Mouse (Mus musculus) layer of hippocampus, adult 9-10 months (tissue): ENCODE results near the gene Cmc1.

Experiments used
- DNase-seq: peaks from one replicate; pipeline ENCODE4 v3.0.0; 2022; ENCODE audit warnings: low spot score

Cmc1 gene

DNA sequence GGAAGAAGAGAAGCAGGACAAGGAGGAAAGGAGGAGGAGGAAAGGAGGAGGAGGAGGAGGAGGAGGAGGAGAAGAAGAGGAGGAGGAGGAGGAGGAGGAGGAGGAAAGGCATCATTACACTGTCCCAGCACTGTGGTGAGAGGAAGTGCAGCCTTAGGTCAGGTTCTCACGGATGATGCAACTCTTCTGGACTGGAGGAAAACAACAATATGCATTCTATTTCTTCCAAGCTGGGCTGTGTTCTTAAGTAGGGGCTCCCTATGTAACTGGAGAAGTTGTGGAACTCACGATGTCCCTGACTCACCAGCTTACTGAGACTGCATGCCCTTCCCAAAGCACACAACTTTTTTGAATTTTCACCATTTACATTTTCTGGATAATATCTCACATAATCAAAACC, 118.3 kb downstream of the Cmc1 start:
- DNase-seq = no peak

DNA sequence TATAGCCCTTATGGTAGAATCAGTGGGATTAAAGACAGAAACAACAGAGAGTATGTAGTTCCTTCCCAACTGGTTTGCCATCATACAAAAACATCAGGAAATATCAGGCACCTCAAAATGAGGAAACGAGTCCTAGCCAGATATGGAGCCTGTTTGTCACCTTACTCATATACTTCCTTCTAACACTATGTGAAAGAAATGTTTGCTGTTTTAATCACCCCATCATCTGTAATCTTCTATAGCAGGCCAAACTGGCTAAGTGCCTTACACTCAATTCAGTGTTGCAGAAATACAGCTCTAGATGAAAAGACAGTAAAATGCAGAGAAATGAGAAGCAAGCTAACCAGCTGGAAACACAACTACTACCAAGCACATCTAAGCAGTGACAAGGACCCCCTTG, 119.7 kb downstream of the Cmc1 start:
- DNase-seq = no peak

DNA sequence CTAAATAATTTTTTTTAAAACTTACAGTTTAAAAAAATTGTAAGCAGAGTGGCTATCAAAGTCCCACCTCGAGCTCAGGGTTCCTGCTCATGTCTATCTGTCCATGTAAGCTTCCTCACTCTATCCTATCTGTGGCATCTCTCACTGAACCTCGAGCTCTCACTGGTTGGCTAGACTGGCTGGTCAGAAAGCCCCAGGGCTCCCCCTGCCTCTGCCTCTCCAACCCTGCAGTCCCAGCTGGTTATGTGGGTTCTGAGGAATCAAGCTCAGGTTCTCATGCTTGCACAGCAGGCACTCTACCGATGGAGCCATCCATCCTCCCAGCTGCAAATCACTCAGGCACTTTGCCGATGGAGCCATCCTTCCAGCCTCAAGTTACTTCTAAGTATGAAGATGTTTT, 120.5 kb downstream of the Cmc1 start:
- DNase-seq = no peak

DNA sequence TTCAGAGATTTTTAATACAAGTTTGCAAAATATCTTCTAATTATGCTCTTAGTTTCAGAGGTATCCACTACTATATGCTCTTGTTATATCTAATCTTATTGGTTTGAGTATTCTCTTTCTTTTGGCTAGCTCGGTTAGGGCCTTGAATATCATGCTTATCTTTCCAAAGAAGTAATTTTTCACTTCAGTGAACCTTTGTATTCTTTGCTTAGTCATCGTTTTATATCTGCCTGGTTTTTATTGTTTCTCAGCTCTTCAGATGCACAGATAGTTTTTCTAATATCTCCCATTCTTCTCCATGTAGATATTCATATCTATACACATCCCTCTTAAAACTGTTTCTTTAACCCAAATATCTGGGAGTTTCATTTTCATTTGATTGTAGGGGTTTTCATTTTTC, 125.0 kb downstream of the Cmc1 start:
- DNase-seq = no peak
